Mouse (Mus musculus): Measurements from ENCODE around the gene Ptpn20.

- no peak for TF ChIP-seq CTCF (IDR thresholded peaks at IDR 0.05; ENCODE audit: extremely low read depth, insufficient read length, insufficient replicate concordance, low read depth, low read length)
- no peak for TF ChIP-seq POLR2A (IDR thresholded peaks at IDR 0.05; ENCODE audit: low read depth, low read length)
Observed at GRCm38 (mm10) chr14:33545565-33546143, 43.4 kb upstream of the Ptpn20 start.

Measured in small intestine, adult 2 months (tissue).